Mouse (Mus musculus) ES-E14 (cell line): Measurements from ENCODE around the gene Cwf19l1. TPM values are rescaled to one million over a fixed set of nuclear protein-coding genes. Genes with fewer than 3 reads are reported as not detected.
"Not testable (repeated sequence)": the region's sequence is repeated elsewhere in the genome, so short reads cannot be mapped to it uniquely, and the experiment has no call there.

Experiments used
- DNase-seq: peaks from one replicate; pipeline ENCODE4 v3.0.0-alpha.2; 2013; ENCODE audit warnings: low read depth, low spot score
- H3K27ac ChIP-seq: 2 replicates; pipeline ENCODE4 v1.5.1; 2012; ENCODE audit warnings: low read depth, mild to moderate bottlenecking, low read length, moderate library complexity, mixed read lengths; ENCODE audit not compliant: poor library complexity, insufficient read depth, severe bottlenecking
- H3K36me3 ChIP-seq: 2 replicates; pipeline ENCODE4 v1.6.1; 2012; ENCODE audit warnings: mild to moderate bottlenecking, low read length, moderate library complexity, mixed read lengths; ENCODE audit not compliant: control insufficient read depth, poor library complexity, insufficient read depth, severe bottlenecking
- H3K4me1 ChIP-seq, 2 experiments: fragments of 150-350 bp in 1 of 2; sonication (generic) in 1 of 2; 2 replicates each; pipeline ENCODE4 v1.6.1; 2012; ENCODE audit warnings: low read length in 2 of 2, mild to moderate bottlenecking in 1 of 2, mixed read lengths in 1 of 2; ENCODE audit not compliant: control insufficient read depth in 2 of 2, insufficient read depth in 2 of 2, poor library complexity in 1 of 2
- H3K4me3 ChIP-seq, 2 experiments: fragments of 150-350 bp in 1 of 2; sonication (generic) in 1 of 2; 2 replicates each; pipeline ENCODE4 v1.5.1; 2012; ENCODE audit warnings: low read length in 2 of 2, low read depth in 1 of 2, mild to moderate bottlenecking in 1 of 2, mixed read lengths in 1 of 2; ENCODE audit not compliant: insufficient read depth in 1 of 2, poor library complexity in 1 of 2, severe bottlenecking in 1 of 2
- H3K9ac ChIP-seq: 2 replicates; pipeline ENCODE4 v1.6.1; 2012; ENCODE audit warnings: low read depth, mild to moderate bottlenecking, low read length, mixed read lengths; ENCODE audit not compliant: poor library complexity, insufficient read depth, severe bottlenecking
- H3K9me3 ChIP-seq: fragments of 150-350 bp; sonication (generic); 2 replicates; pipeline ENCODE4 v1.6.1; 2012; ENCODE audit warnings: low read depth, mild to moderate bottlenecking, low read length; ENCODE audit not compliant: control insufficient read depth, insufficient read depth
- CHD2 ChIP-seq: IDR thresholded peaks from 2 replicates; pipeline ENCODE4 v1.6.1; 2014; ENCODE audit warnings: mild to moderate bottlenecking, low read depth, low read length, inconsistent platforms
- HCFC1 ChIP-seq: IDR thresholded peaks from 2 replicates; pipeline ENCODE4 v1.6.1; 2012; ENCODE audit warnings: low read length, inconsistent platforms, borderline replicate concordance; ENCODE audit not compliant: insufficient read depth
- MAFK ChIP-seq: IDR thresholded peaks from 2 replicates; pipeline ENCODE4 v1.6.1; 2014; ENCODE audit warnings: mild to moderate bottlenecking, low read depth, low read length, inconsistent platforms; ENCODE audit not compliant: insufficient read depth
- ZC3H11A ChIP-seq: IDR thresholded peaks from 2 replicates; pipeline ENCODE4 v1.6.1; 2012; ENCODE audit warnings: low read depth, mild to moderate bottlenecking, inconsistent platforms, low read length, borderline replicate concordance
- ZNF384 ChIP-seq: IDR thresholded peaks from 2 replicates; pipeline ENCODE4 v1.6.1; 2012; ENCODE audit warnings: low read depth, low read length, inconsistent platforms
- in situ Hi-C, 2 experiments: fragments of 600-800 bp; cut with MboI; formaldehyde crosslinking; loops; one replicate each; pipeline ENCODE4 v1.15.1; 2025; ENCODE audit warnings: low sequenced_read_pairs in 2 of 2, inconsistent platforms in 1 of 2; ENCODE audit not compliant: unreplicated experiment in 2 of 2
- total RNA-seq: library from RNA; depleted of rRNA; stranded (reverse); fragments of 300-350 nt; gene quantifications from 2 replicates; pipeline ENCODE4 v1.2.3, GENCODE M21; 2012

The Cwf19l1 gene
- total RNA-seq, 1 experiment, result 18.6 TPM

- H3K36me3 ChIP-seq, result peaks cover 31% of the 10 kb centered on the region
- no peak overlapping the region for H3K4me3 ChIP-seq
- no peak overlapping the region for H3K9ac ChIP-seq
- no peaks in the 10 kb centered on the region for H3K9me3 ChIP-seq
- no peak for DNase-seq
- H3K27ac ChIP-seq, result no peak overlapping the region
- in situ Hi-C loops, result no loop called here
- TF ChIP-seq ZNF384, result no peak
- no peak for TF ChIP-seq CHD2
- TF ChIP-seq MAFK, result no peak
- no peak for TF ChIP-seq HCFC1
- no peak for TF ChIP-seq ZC3H11A
- no peaks in the 10 kb centered on the region for H3K4me1 ChIP-seq
These were observed 14.5 kb downstream of the Cwf19l1 start for GRCm38 (mm10) chr19:44121137-44121536.

DNA sequence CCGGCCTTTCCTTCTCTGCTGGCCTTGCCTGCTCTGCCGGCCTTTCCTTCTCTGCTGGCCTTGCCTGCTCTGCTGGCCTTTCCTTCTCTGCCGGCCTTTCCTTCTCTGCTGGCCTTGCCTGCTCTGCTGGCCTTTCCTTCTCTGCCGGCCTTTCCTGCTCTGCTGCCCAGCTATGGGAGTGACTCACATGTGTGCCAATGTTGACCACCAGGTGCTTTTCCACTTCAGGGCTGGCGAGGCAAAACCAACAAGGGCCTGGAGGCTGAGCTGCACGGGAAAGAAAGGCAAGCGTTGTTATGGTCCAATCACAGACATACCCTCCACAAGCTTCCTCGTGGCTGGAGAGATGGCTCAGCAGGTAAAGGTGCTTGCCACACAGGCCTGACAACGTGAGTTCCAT, 15.0 kb downstream of the Cwf19l1 start:
- H3K9ac ChIP-seq, in situ Hi-C loops: not testable (repeated sequence)

DNA sequence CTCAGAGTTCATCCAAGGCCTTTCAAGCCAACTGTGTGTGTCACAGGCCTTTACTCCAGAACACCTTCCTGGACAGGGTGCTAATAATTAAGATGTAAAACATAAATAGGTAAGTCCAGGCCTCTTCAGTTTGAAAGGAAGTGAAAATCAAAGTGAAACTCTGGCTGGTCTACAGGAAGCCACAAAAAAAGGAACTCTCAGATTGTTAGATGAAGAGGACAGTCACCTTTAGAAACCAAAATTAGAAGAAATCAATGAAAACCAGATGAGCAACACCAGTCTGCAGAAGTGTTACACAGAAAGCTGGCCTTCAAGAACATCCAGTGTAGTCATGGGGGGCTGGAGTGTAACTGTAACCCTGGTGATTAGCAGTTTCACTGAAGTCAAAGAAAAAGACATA, 17.9 kb downstream of the Cwf19l1 start:
- H3K4me3 ChIP-seq, result no peak overlapping the region
- no peak for DNase-seq
- in situ Hi-C loops, result no loop called here
- H3K36me3 ChIP-seq, result peaks cover 39% of the 10 kb centered on the region
- TF ChIP-seq ZNF384 (no peak), ZC3H11A (no peak), MAFK (no peak), CHD2 (no peak), HCFC1 (no peak)
- H3K4me1 ChIP-seq, result no peaks in the 10 kb centered on the region
- no peaks in the 10 kb centered on the region for H3K9me3 ChIP-seq
- no peak overlapping the region for H3K27ac ChIP-seq
- no peak overlapping the region for H3K9ac ChIP-seq

More for the DNA sequence above, 15.0 kb downstream of the Cwf19l1 start:
- DNase-seq, H3K4me3 ChIP-seq, H3K4me1 ChIP-seq, H3K27ac ChIP-seq, H3K9me3 ChIP-seq: not testable (repeated sequence)
- H3K36me3 ChIP-seq, result peaks cover 33% of the 10 kb centered on the region

DNA sequence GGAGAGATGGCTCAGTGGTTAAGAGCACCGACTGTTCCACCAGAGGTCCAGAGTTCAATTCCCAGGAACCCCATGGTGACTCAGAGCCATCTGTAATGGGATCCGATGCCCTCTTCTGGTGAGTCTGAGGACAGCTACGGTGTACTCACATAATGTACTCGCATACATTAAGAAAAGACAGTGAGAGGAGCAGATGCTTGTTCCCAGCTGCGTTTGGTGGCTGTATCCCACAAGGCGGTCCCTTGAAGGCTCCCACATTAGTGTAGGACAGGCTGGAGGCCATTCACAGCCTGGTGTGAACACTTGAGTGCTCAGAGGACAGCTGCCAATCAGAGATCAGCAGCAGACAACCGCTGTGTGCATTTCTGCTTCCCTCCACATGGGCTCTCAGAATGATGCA, 24.0 kb downstream of the Cwf19l1 start:
- Histone ChIP-seq H3K4me1 (peaks cover 0 to 2% of the 10 kb centered on the region in 2 experiments; a peak in 1 of 4 replicates), H3K27ac (no peak overlapping the region), H3K9ac (no peak overlapping the region), H3K4me3 (no peak overlapping the region), H3K9me3 (no peaks in the 10 kb centered on the region), H3K36me3 (peaks cover 34% of the 10 kb centered on the region)
- in situ Hi-C loops, result no loop called here
- TF ChIP-seq MAFK (no peak), HCFC1 (no peak), CHD2 (no peak), ZC3H11A (no peak), ZNF384 (no peak)
- DNase-seq, result peak; percentile 36

- TF ChIP-seq CHD2 (no peak), MAFK (no peak), ZNF384 (no peak), HCFC1 (no peak), ZC3H11A (no peak)
- H3K4me1 ChIP-seq, result peaks cover 2% of the 10 kb centered on the region in 2 experiments; a peak in 1 of 4 replicates
- DNase-seq, result no peak
- H3K27ac ChIP-seq, result no peak overlapping the region
- no peak overlapping the region for H3K9ac ChIP-seq
- no peak overlapping the region for H3K4me3 ChIP-seq
- peaks cover 31% of the 10 kb centered on the region for H3K36me3 ChIP-seq
- in situ Hi-C loops, result no loop called here
- no peaks in the 10 kb centered on the region for H3K9me3 ChIP-seq
These were observed 25.3 kb downstream of the Cwf19l1 start for GRCm38 (mm10) chr19:44110356-44110755.
